Mouse (Mus musculus) ES-Bruce4 (cell line): ENCODE measurements around the gene Ranbp10. TPM values are rescaled to one million over a fixed set of nuclear protein-coding genes. Genes with fewer than 3 reads are reported as not detected.

Source experiments
- H3K27ac ChIP-seq: 2 replicates; pipeline ENCODE4 v1.5.1; 2012; ENCODE audit warnings: low read length, inconsistent platforms; ENCODE audit not compliant: insufficient read depth
- H3K27me3 ChIP-seq: 2 replicates; pipeline ENCODE4 v1.6.1; 2012; ENCODE audit warnings: mild to moderate bottlenecking, low read length, inconsistent platforms; ENCODE audit not compliant: control insufficient read depth, poor library complexity, insufficient read depth, severe bottlenecking
- H3K36me3 ChIP-seq: 2 replicates; pipeline ENCODE4 v1.6.1; 2012; ENCODE audit warnings: inconsistent platforms, mild to moderate bottlenecking, low read length, moderate library complexity; ENCODE audit not compliant: control insufficient read depth, poor library complexity, insufficient read depth, severe bottlenecking
- H3K4me1 ChIP-seq: one replicate; pipeline ENCODE4 v1.8.1; 2011; ENCODE audit warnings: low read length; ENCODE audit not compliant: control insufficient read depth, insufficient read depth
- H3K4me3 ChIP-seq: 2 replicates; pipeline ENCODE4 v1.5.1; 2011; ENCODE audit warnings: low read depth, mild to moderate bottlenecking, low read length
- H3K9ac ChIP-seq: 2 replicates; pipeline ENCODE4 v1.6.1; 2012; ENCODE audit warnings: low read depth, mild to moderate bottlenecking, inconsistent platforms; ENCODE audit not compliant: poor library complexity, severe bottlenecking
- H3K9me3 ChIP-seq: replicated peaks from 2 replicates; pipeline ENCODE4 v1.6.1; 2012; ENCODE audit warnings: mild to moderate bottlenecking, low read length, inconsistent platforms; ENCODE audit not compliant: control insufficient read depth, poor library complexity, insufficient read depth, severe bottlenecking
- CTCF ChIP-seq: IDR thresholded peaks from one replicate; pipeline ENCODE4 v1.8.1; 2011; ENCODE audit warnings: low read depth, low read length
- EP300 ChIP-seq: IDR thresholded peaks from 2 replicates; pipeline ENCODE4 v1.6.1; 2011; ENCODE audit warnings: low read depth, low read length; ENCODE audit not compliant: insufficient read depth
- POLR2A ChIP-seq: IDR thresholded peaks from one replicate; pipeline ENCODE4 v1.8.1; 2011; ENCODE audit warnings: low read length; ENCODE audit not compliant: insufficient read depth
- polyA plus RNA-seq: library from polyadenylated mRNA; stranded (reverse); fragments of >200 nt; gene quantifications from 2 replicates; pipeline ENCODE4 v1.2.4, GENCODE M21; 2011; ENCODE audit warnings: low read depth; ENCODE audit not compliant: missing spikeins, insufficient read depth, insufficient read length

Gene Ranbp10
- polyA plus RNA-seq, 1 experiment = 18.5 TPM

- H3K4me1 ChIP-seq = no peaks in the 10 kb centered on the region
- H3K27ac ChIP-seq = no peak overlapping the region
- no peak for TF ChIP-seq CTCF
- no peak for TF ChIP-seq EP300
- TF ChIP-seq POLR2A = no peak
- H3K4me3 ChIP-seq = no peak overlapping the region
- no peak overlapping the region for H3K9ac ChIP-seq
- H3K36me3 ChIP-seq = no peaks in the 10 kb centered on the region
- H3K9me3 ChIP-seq = no peaks in the 10 kb centered on the region
- H3K27me3 ChIP-seq = no peaks in the 10 kb centered on the region
Observed at GRCm38 (mm10) chr8:105789626-105790025, 37.5 kb downstream of the Ranbp10 start.

DNA sequence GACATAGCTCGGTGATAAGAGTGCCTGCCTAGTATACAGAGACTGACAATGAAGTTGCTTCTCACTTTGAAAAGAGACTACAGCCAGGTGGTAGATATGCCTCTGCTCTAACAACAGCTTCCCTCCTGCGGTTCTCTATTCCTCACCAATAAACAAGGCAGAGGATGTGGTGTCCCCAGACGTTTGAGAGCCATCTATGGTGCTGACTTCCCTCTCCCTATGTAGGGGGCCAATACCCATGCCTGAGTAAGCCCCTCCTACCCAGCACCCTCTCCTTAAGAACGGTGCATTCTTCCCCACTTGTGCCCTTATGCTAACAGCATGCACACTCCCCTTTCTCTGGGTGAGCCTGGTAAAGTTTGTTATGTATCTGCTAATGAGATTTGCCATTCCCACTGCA lies 38.2 kb downstream of the Ranbp10 start:
- H3K27ac ChIP-seq = no peak overlapping the region
- H3K36me3 ChIP-seq = no peaks in the 10 kb centered on the region
- no peak overlapping the region for H3K4me3 ChIP-seq

GRCm38 (mm10) chr8:105788241-105788640 lies 38.9 kb downstream of the Ranbp10 start:
- TF ChIP-seq EP300 (no peak), CTCF (no peak), POLR2A (no peak)
- no peak overlapping the region for H3K4me3 ChIP-seq
- no peaks in the 10 kb centered on the region for H3K27me3 ChIP-seq
- H3K27ac ChIP-seq = no peak overlapping the region
- H3K9ac ChIP-seq = no peak overlapping the region
- no peaks in the 10 kb centered on the region for H3K4me1 ChIP-seq
- no peaks in the 10 kb centered on the region for H3K9me3 ChIP-seq
- H3K36me3 ChIP-seq = no peaks in the 10 kb centered on the region

More for the DNA sequence above, 38.2 kb downstream of the Ranbp10 start:
- Histone ChIP-seq H3K9ac (no peak overlapping the region), H3K4me1 (no peaks in the 10 kb centered on the region), H3K9me3 (no peaks in the 10 kb centered on the region), H3K27me3 (no peaks in the 10 kb centered on the region)
- TF ChIP-seq EP300 (no peak), CTCF (no peak), POLR2A (no peak)

DNA sequence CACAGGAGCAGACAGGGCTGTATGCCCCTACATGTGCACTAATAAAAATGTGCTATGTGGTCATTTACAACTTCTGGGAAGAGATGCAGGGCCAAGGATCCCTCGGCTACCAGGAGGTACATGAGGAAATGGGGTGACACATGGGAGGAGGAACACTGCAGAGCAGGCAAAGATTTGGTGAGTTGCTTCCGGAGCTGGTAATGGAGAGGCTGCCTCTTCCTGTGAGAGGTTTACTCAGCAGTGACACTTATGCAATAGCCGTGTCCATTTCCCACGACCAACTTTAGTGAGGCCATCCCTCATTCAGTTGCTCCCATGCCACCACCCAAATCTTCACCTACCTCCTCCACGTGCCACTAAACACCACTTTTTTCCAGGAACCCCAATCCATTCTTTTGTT lies 46.9 kb downstream of the Ranbp10 start:
- Histone ChIP-seq H3K9me3 (no peaks in the 10 kb centered on the region), H3K27me3 (no peaks in the 10 kb centered on the region), H3K9ac (no peak overlapping the region), H3K27ac (no peak overlapping the region), H3K4me1 (no peaks in the 10 kb centered on the region), H3K4me3 (no peak overlapping the region), H3K36me3 (peaks cover 6% of the 10 kb centered on the region)
- TF ChIP-seq CTCF (no peak), EP300 (no peak), POLR2A (no peak)

- Histone ChIP-seq H3K36me3 (peaks cover 17% of the 10 kb centered on the region), H3K27ac (no peak overlapping the region)
Observed at GRCm38 (mm10) chr8:105777833-105778232, 49.3 kb downstream of the Ranbp10 start.

GRCm38 (mm10) chr8:105774498-105774897 lies 52.7 kb downstream of the Ranbp10 start:
- no peaks in the 10 kb centered on the region for H3K27me3 ChIP-seq
- TF ChIP-seq EP300 (no peak), CTCF (no peak)
- no peaks in the 10 kb centered on the region for H3K4me1 ChIP-seq
- H3K27ac ChIP-seq = no peak overlapping the region
- H3K9me3 ChIP-seq = no peaks in the 10 kb centered on the region
- no peak overlapping the region for H3K4me3 ChIP-seq
- peaks cover 25% of the 10 kb centered on the region for H3K36me3 ChIP-seq
- H3K9ac ChIP-seq = no peak overlapping the region

More at GRCm38 (mm10) chr8:105777833-105778232, 49.3 kb downstream of the Ranbp10 start:
- Histone ChIP-seq H3K4me1 (no peaks in the 10 kb centered on the region), H3K9me3 (no peaks in the 10 kb centered on the region), H3K4me3 (no peak overlapping the region), H3K9ac (no peak overlapping the region), H3K27me3 (no peaks in the 10 kb centered on the region)
- TF ChIP-seq CTCF = no peak
- TF ChIP-seq EP300 = no peak
- TF ChIP-seq POLR2A = no peak
